Mouse (Mus musculus): Measurements from ENCODE around the gene Htra3. TPM values are rescaled to one million over a fixed set of nuclear protein-coding genes. Genes with fewer than 3 reads are reported as not detected.

Htra3 gene
- polyA plus RNA-seq, 1 experiment from 2014 or later = 3.4 TPM

- no peak overlapping the region for H3K27ac ChIP-seq
- ATAC-seq (ENCODE audit: insufficient number of reproducible peaks, insufficient read depth, low FRiP score, low TSS enrichment, low read depth) = no peak
- H3K36me3 ChIP-seq = no peaks in the 10 kb centered on the region
- no peak overlapping the region for H3K4me3 ChIP-seq (replicated peaks)
- WGBS = 84% methylated on average over 3 of the region's 3 CpGs
- no peaks in the 10 kb centered on the region for H3K4me1 ChIP-seq (replicated peaks)
- H3K9ac ChIP-seq (replicated peaks) = no peak overlapping the region
- no peaks in the 10 kb centered on the region for H3K9me3 ChIP-seq
- no peak overlapping the region for H3K4me2 ChIP-seq
- H3K27me3 ChIP-seq = no peaks in the 10 kb centered on the region
Observed at GRCm38 (mm10) chr5:35652319-35652718, 27.3 kb downstream of the Htra3 start.

GRCm38 (mm10) chr5:35648230-35648629 lies 31.4 kb downstream of the Htra3 start:
- Histone ChIP-seq H3K36me3 (no peaks in the 10 kb centered on the region), H3K4me3 (replicated peaks) (no peak overlapping the region), H3K9ac (replicated peaks) (no peak overlapping the region), H3K4me1 (replicated peaks) (no peaks in the 10 kb centered on the region), H3K4me2 (no peak overlapping the region), H3K27me3 (no peaks in the 10 kb centered on the region), H3K27ac (no peak overlapping the region), H3K9me3 (no peaks in the 10 kb centered on the region)
- no peak for ATAC-seq (ENCODE audit: insufficient number of reproducible peaks, insufficient read depth, low FRiP score, low TSS enrichment, low read depth)
- 57% methylated on average over 2 of the region's 2 CpGs for WGBS

GRCm38 (mm10) chr5:35647562-35647961 lies 32.0 kb downstream of the Htra3 start:
- WGBS = 81% methylated on average over 4 of the region's 4 CpGs
- no peaks in the 10 kb centered on the region for H3K9me3 ChIP-seq
- ATAC-seq (ENCODE audit: insufficient number of reproducible peaks, insufficient read depth, low FRiP score, low TSS enrichment, low read depth) = peak; percentile 73; the same call in 1 of the 2 replicates
- H3K36me3 ChIP-seq = no peaks in the 10 kb centered on the region
- no peak overlapping the region for H3K9ac ChIP-seq (replicated peaks)
- H3K4me1 ChIP-seq (replicated peaks) = 0 out of 2 replicates have a peak, but pooled peaks cover 2% of the 10 kb centered on the region
- no peak overlapping the region for H3K27ac ChIP-seq
- no peak overlapping the region for H3K4me2 ChIP-seq
- H3K27me3 ChIP-seq = no peaks in the 10 kb centered on the region
- no peak overlapping the region for H3K4me3 ChIP-seq (replicated peaks)

- Histone ChIP-seq H3K4me1 (replicated peaks) (0 out of 2 replicates have a peak, but pooled peaks cover 6% of the 10 kb centered on the region), H3K4me3 (replicated peaks) (no peak overlapping the region), H3K4me2 (no peak overlapping the region), H3K27ac (no peak overlapping the region), H3K9me3 (no peaks in the 10 kb centered on the region), H3K9ac (replicated peaks) (no peak overlapping the region), H3K27me3 (no peaks in the 10 kb centered on the region), H3K36me3 (no peaks in the 10 kb centered on the region)
- no peak for ATAC-seq (ENCODE audit: insufficient number of reproducible peaks, insufficient read depth, low FRiP score, low TSS enrichment, low read depth)
- WGBS = 88% methylated on average over 1 of the region's 1 CpGs
Observed at GRCm38 (mm10) chr5:35646927-35647326, 32.7 kb downstream of the Htra3 start.

GRCm38 (mm10) chr5:35645938-35646493 lies 33.6 kb downstream of the Htra3 start:
- 0 out of 2 replicates have a peak, but pooled peaks cover 10% of the 10 kb centered on the region for H3K4me1 ChIP-seq (replicated peaks)
- 81% methylated on average over 6 of the region's 6 CpGs for WGBS
- H3K27me3 ChIP-seq = no peaks in the 10 kb centered on the region
- no peak overlapping the region for H3K27ac ChIP-seq
- no peaks in the 10 kb centered on the region for H3K36me3 ChIP-seq
- no peak for ATAC-seq (ENCODE audit: insufficient number of reproducible peaks, insufficient read depth, low FRiP score, low TSS enrichment, low read depth)
- no peaks in the 10 kb centered on the region for H3K9me3 ChIP-seq
- H3K4me3 ChIP-seq (replicated peaks) = no peak overlapping the region
- H3K9ac ChIP-seq (replicated peaks) = no peak overlapping the region
- H3K4me2 ChIP-seq = no peak overlapping the region

- H3K4me3 ChIP-seq (replicated peaks) = no peak overlapping the region
- ATAC-seq (ENCODE audit: insufficient number of reproducible peaks, insufficient read depth, low FRiP score, low TSS enrichment, low read depth) = no peak
- H3K27me3 ChIP-seq = no peaks in the 10 kb centered on the region
- no peak overlapping the region for H3K4me2 ChIP-seq
- H3K9me3 ChIP-seq = no peaks in the 10 kb centered on the region
- H3K27ac ChIP-seq = no peak overlapping the region
- H3K36me3 ChIP-seq = no peaks in the 10 kb centered on the region
- 61% methylated on average over 4 of the region's 4 CpGs for WGBS
- no peak overlapping the region for H3K9ac ChIP-seq (replicated peaks)
- 0 out of 2 replicates have a peak, but pooled peaks cover 10% of the 10 kb centered on the region for H3K4me1 ChIP-seq (replicated peaks)
Observed at GRCm38 (mm10) chr5:35644082-35644481, 35.5 kb downstream of the Htra3 start.

GRCm38 (mm10) chr5:35643401-35644048 lies 36.1 kb downstream of the Htra3 start:
- Histone ChIP-seq H3K9me3 (no peaks in the 10 kb centered on the region), H3K4me3 (replicated peaks) (no peak overlapping the region), H3K4me2 (no peak overlapping the region), H3K27me3 (no peaks in the 10 kb centered on the region), H3K4me1 (replicated peaks) (0 out of 2 replicates have a peak, but pooled peaks cover 10% of the 10 kb centered on the region), H3K27ac (no peak overlapping the region), H3K9ac (replicated peaks) (no peak overlapping the region), H3K36me3 (no peaks in the 10 kb centered on the region)
- no peak for ATAC-seq (ENCODE audit: insufficient number of reproducible peaks, insufficient read depth, low FRiP score, low TSS enrichment, low read depth)
- 86% methylated on average over 9 of the region's 9 CpGs for WGBS

GRCm38 (mm10) chr5:35641961-35642584 lies 37.5 kb downstream of the Htra3 start:
- H3K4me2 ChIP-seq = no peak overlapping the region
- H3K4me1 ChIP-seq (replicated peaks) = 0 out of 2 replicates have a peak, but pooled peaks cover 10% of the 10 kb centered on the region
- 0 out of 2 replicates have a peak, but pooled peaks have one; percentile 29 for ATAC-seq (ENCODE audit: insufficient number of reproducible peaks, insufficient read depth, low FRiP score, low TSS enrichment, low read depth)
- H3K9me3 ChIP-seq = no peaks in the 10 kb centered on the region
- H3K27ac ChIP-seq = peak overlapping the region; percentile 50
- WGBS = 57% methylated on average over 10 of the region's 10 CpGs
- no peaks in the 10 kb centered on the region for H3K27me3 ChIP-seq
- 0 out of 2 replicates have a peak overlapping the region, but pooled peaks have one; percentile 24 for H3K9ac ChIP-seq (replicated peaks)
- H3K4me3 ChIP-seq (replicated peaks) = no peak overlapping the region
- H3K36me3 ChIP-seq = no peaks in the 10 kb centered on the region

GRCm38 (mm10) chr5:35636016-35636415 lies 43.6 kb downstream of the Htra3 start:
- ATAC-seq (ENCODE audit: insufficient number of reproducible peaks, insufficient read depth, low FRiP score, low TSS enrichment, low read depth) = no peak
- peaks cover 6% of the 10 kb centered on the region for H3K4me1 ChIP-seq (replicated peaks)
- WGBS = 87% methylated on average over 2 of the region's 2 CpGs

GRCm38 (mm10) chr5:35632841-35633240 lies 46.7 kb downstream of the Htra3 start:
- no peak for ATAC-seq (ENCODE audit: insufficient number of reproducible peaks, insufficient read depth, low FRiP score, low TSS enrichment, low read depth)
- WGBS = 66% methylated on average over 6 of the region's 6 CpGs
- H3K36me3 ChIP-seq = no peaks in the 10 kb centered on the region
- H3K9me3 ChIP-seq = no peaks in the 10 kb centered on the region
- H3K4me1 ChIP-seq (replicated peaks) = peaks cover 6% of the 10 kb centered on the region
- H3K27me3 ChIP-seq = no peaks in the 10 kb centered on the region; the same call in 1 of the 2 replicates
- no peak overlapping the region for H3K4me3 ChIP-seq (replicated peaks)
- no peak overlapping the region for H3K27ac ChIP-seq
- no peak overlapping the region for H3K4me2 ChIP-seq
- H3K9ac ChIP-seq (replicated peaks) = no peak overlapping the region

More at GRCm38 (mm10) chr5:35636016-35636415, 43.6 kb downstream of the Htra3 start:
- H3K4me2 ChIP-seq = no peak overlapping the region
- no peak overlapping the region for H3K4me3 ChIP-seq (replicated peaks)
- H3K9me3 ChIP-seq = no peaks in the 10 kb centered on the region
- no peak overlapping the region for H3K27ac ChIP-seq
- H3K27me3 ChIP-seq = no peaks in the 10 kb centered on the region; the same call in 1 of the 2 replicates
- H3K36me3 ChIP-seq = no peaks in the 10 kb centered on the region
- H3K9ac ChIP-seq (replicated peaks) = no peak overlapping the region

GRCm38 (mm10) chr5:35631755-35632154 lies 47.8 kb downstream of the Htra3 start:
- WGBS = 66% methylated on average over 5 of the region's 5 CpGs
- ATAC-seq (ENCODE audit: insufficient number of reproducible peaks, insufficient read depth, low FRiP score, low TSS enrichment, low read depth) = no peak
- H3K4me2 ChIP-seq = no peak overlapping the region

More at GRCm38 (mm10) chr5:35631755-35632154, 47.8 kb downstream of the Htra3 start:
- H3K27me3 ChIP-seq = no peaks in the 10 kb centered on the region; the same call in 1 of the 2 replicates
- H3K4me1 ChIP-seq (replicated peaks) = peaks cover 6% of the 10 kb centered on the region
- H3K27ac ChIP-seq = no peak overlapping the region
- no peak overlapping the region for H3K9ac ChIP-seq (replicated peaks)
- no peaks in the 10 kb centered on the region for H3K36me3 ChIP-seq
- no peak overlapping the region for H3K4me3 ChIP-seq (replicated peaks)
- H3K9me3 ChIP-seq = no peaks in the 10 kb centered on the region
